Mouse (Mus musculus): ENCODE results near the gene Ppp1r13l. TPM values are rescaled to one million over a fixed set of nuclear protein-coding genes. Genes with fewer than 3 reads are reported as not detected.

Ppp1r13l gene
- polyA plus RNA-seq, 1 experiment = 13.3 TPM

- no peak for DNase-seq (ENCODE audit: low read depth)
These were observed 54.0 kb downstream of the Ppp1r13l start for GRCm38 (mm10) chr7:19413525-19413924.

DNA sequence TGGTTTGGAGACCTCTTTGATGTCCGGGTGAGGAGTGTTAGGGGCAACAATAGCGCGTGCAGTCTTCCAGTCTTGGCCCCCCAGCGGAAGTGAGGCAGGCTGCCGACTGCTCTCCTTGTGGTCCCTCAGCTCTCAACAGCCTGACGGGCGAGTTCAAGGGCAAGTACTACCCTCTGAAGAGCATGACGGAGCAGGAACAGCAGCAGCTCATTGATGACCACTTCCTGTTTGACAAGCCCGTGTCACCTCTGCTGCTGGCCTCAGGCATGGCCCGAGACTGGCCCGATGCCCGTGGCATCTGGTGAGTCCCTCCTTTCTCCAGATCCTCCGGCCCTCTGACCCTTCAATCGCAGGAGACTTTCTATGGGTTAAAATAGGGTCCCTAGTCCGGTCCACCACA is 57.0 kb downstream of the Ppp1r13l start:
- no peak for DNase-seq (ENCODE audit: low read depth)

- DNase-seq (ENCODE audit: low read depth) = no peak
These were observed 60.6 kb downstream of the Ppp1r13l start for GRCm38 (mm10) chr7:19420121-19420520.

DNA sequence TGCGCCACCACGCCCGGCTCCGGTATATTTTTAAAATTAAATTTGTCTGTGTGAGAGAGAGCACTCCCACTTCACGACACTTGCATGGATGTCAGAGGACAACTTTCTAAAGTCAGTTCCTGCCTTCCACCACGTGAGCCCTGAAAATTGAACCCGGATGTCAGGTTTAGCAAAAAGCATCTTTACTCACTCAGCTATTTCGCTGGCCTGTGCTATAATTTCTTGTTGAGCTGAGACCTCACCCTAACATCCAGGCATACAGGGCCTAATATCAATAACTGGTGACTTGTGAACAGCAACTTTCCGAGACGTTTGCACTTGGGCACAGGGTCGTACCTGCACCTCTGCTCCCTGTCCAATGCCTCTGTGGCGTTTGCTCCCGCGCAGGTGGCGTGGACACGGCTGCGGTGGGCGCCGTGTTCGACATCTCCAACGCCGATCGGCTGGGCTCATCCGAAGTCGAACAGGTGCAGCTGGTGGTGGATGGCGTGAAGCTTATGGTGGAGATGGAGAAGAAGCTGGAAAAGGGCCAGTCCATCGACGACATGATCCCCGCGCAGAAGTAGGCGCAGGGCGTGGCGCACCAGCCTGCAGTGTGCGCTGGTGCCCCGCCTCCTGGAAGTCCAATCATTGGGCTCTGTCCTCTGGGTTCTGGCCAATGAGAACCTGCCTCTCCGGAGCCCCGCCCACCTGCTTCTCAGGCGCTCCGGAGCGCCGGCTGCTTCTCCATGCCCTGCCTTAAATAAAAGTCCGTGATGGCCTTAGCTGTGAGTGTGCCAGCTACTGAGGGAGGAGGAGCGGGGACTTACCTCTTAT is 61.5 kb downstream of the Ppp1r13l start:
- DNase-seq (ENCODE audit: low read depth) = no peak

GRCm38 (mm10) chr7:19423083-19423482 is 63.5 kb downstream of the Ppp1r13l start:
- no peak for DNase-seq (ENCODE audit: low read depth)

DNA sequence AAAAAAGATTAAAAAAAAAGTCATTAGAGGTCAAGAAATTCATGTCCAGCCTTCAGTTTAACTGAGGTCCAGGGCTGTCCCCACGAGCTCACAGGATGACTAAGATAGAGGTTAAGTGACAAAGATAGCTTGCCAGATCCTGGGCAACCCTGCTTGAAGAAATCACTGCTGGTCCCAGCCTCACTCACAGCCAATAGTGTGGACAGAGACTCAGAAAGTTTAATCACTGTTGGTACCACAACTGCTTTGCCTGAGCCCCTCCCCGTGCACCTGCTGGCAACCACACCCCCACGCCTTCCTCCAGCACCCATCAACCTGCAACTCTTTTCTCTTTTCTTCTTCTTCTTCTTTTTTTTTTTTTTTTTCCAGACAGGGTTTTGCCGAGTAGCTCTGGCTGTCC is 64.5 kb downstream of the Ppp1r13l start:
- DNase-seq (ENCODE audit: low read depth) = no peak

DNA sequence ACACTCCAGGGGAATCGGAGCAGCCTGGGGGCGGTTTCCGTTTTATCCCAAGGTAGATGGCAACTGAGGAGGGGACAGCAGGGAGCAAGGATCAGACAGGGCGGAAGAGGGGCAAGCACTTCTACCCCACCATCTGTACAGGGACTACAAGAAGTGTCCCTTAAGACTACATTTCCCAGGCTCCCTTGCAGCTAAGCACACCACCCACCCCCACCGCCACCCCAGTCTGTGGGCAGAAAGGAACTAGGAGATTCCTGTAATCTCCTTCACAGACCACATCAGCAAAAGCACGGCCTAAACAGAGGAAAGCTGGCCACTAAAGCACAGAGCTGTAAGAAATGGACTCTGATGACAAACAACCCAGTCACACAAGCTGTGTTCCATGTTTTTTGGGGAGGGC is 66.8 kb downstream of the Ppp1r13l start:
- DNase-seq (ENCODE audit: low read depth) = no peak

DNA sequence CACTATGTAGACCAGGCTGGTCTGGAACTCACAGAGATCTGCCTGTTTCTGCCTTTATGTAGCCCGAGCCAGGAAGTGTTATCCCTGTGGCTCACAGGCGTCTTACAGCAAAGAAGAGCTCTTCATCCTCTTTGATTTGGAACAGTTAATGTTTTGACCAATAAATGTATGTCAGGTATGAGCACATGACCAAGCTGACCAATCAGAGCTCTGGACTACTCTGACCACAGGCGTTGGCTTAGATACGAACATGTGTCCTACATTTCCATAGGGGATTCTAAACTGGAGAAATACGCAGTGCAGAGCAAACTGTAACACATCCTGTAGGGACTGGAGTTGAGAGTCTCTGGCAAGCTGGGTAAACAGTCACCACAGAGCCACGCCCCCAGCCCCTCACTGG is 67.3 kb downstream of the Ppp1r13l start:
- DNase-seq (ENCODE audit: low read depth) = no peak

Other genes starting within 250 kb of the Ppp1r13l start
- 0.13 and 0.19 TPM in 2 replicates for gene Gm4969, start 241.4 kb upstream of the Ppp1r13l start, polyA plus RNA-seq (2012; rRNA removed)
- gene Fbxo46, start 239.9 kb upstream of the Ppp1r13l start, polyA plus RNA-seq (2012; rRNA removed) = 7.9 and 9.3 TPM in 2 replicates
- 14.9 and 19.4 TPM in 2 replicates for gene Qpctl, start 210.5 kb upstream of the Ppp1r13l start, polyA plus RNA-seq (2012; rRNA removed)
- 30.6 and 37.8 TPM in 2 replicates for gene Snrpd2, start 210.0 kb upstream of the Ppp1r13l start, polyA plus RNA-seq (2012; rRNA removed)
- 2.6 and 3.9 TPM in 2 replicates for gene Gipr, start 193.6 kb upstream of the Ppp1r13l start, polyA plus RNA-seq (2012; rRNA removed)
- gene Eml2, start 183.3 kb upstream of the Ppp1r13l start, polyA plus RNA-seq (2012; rRNA removed) = 47.5 and 48.5 TPM in 2 replicates
- 13.3 and 15.3 TPM in 2 replicates for gene Gpr4, start 147.2 kb upstream of the Ppp1r13l start, polyA plus RNA-seq (2012; rRNA removed)
- gene Opa3, start 131.4 kb upstream of the Ppp1r13l start, polyA plus RNA-seq (2012; rRNA removed) = 30.2 and 38.1 TPM in 2 replicates
- gene Vasp, start 87.9 kb upstream of the Ppp1r13l start, polyA plus RNA-seq (2012; rRNA removed) = 61.0 and 82.5 TPM in 2 replicates
- not detected in 2 replicates for gene Ppm1n, start 79.7 kb upstream of the Ppp1r13l start, polyA plus RNA-seq (2012; rRNA removed)
- gene Rtn2, start 77.1 kb upstream of the Ppp1r13l start, polyA plus RNA-seq (2012; rRNA removed) = 30.6 and 59.5 TPM in 2 replicates
- gene Fosb, start 49.7 kb upstream of the Ppp1r13l start, polyA plus RNA-seq (2012; rRNA removed) = 0.89 and 1.1 TPM in 2 replicates
- gene Ercc1, start 15.0 kb upstream of the Ppp1r13l start, polyA plus RNA-seq (2012; rRNA removed) = 49.0 and 57.8 TPM in 2 replicates
- gene Cd3eap, start 266 bp upstream of the Ppp1r13l start, polyA plus RNA-seq (2012; rRNA removed) = 4.5 and 5.3 TPM in 2 replicates
- 32.0 and 47.0 TPM in 2 replicates for gene Ercc2, start 22.3 kb downstream of the Ppp1r13l start, polyA plus RNA-seq (2012; rRNA removed)
- gene Klc3, start 44.4 kb downstream of the Ppp1r13l start, polyA plus RNA-seq (2012; rRNA removed) = 20.9 and 27.8 TPM in 2 replicates
- 37.3 and 62.7 TPM in 2 replicates for gene Ckm, start 45.0 kb downstream of the Ppp1r13l start, polyA plus RNA-seq (2012; rRNA removed)
- gene Mark4, start 99.1 kb downstream of the Ppp1r13l start, polyA plus RNA-seq (2012; rRNA removed) = 12.1 and 12.3 TPM in 2 replicates
- gene Exoc3l2, start 103.6 kb downstream of the Ppp1r13l start, polyA plus RNA-seq (2012; rRNA removed) = 5.1 and 5.3 TPM in 2 replicates
- 10.9 TPM in 2 replicates for gene Bloc1s3, start 148.6 kb downstream of the Ppp1r13l start, polyA plus RNA-seq (2012; rRNA removed)
- 114 and 128 TPM in 2 replicates for gene Trappc6a, start 148.6 kb downstream of the Ppp1r13l start, polyA plus RNA-seq (2012; rRNA removed)
- 0.35 and 0.56 TPM in 2 replicates for gene Nkpd1, start 158.1 kb downstream of the Ppp1r13l start, polyA plus RNA-seq (2012; rRNA removed)
- gene Ppp1r37, start 203.3 kb downstream of the Ppp1r13l start, polyA plus RNA-seq (2012; rRNA removed) = 104 and 109 TPM in 2 replicates
- gene Zfp296, start 217.5 kb downstream of the Ppp1r13l start, polyA plus RNA-seq (2012; rRNA removed) = 2.0 and 2.7 TPM in 2 replicates
- 70.7 and 100 TPM in 2 replicates for gene Gemin7, start 217.8 kb downstream of the Ppp1r13l start, polyA plus RNA-seq (2012; rRNA removed)
- gene Clasrp, start 244.7 kb downstream of the Ppp1r13l start, polyA plus RNA-seq (2012; rRNA removed) = 56.3 and 60.1 TPM in 2 replicates